Mouse (Mus musculus) MEL (cell line): ENCODE results near the gene Lmod1.

Source experiments
- CTCF ChIP-seq, 3 experiments: IDR thresholded peaks in 2 of 3; conservative IDR thresholded peaks in 1 of 3; 2 replicates each; pipeline ENCODE4 v1.5.1; 2011 to 2012; ENCODE audit warnings: low read length in 3 of 3, low read depth in 2 of 3, mild to moderate bottlenecking in 2 of 3, improper control_type of control experiment in 1 of 3, inconsistent platforms in 1 of 3, mixed read lengths in 1 of 3, moderate library complexity in 1 of 3; ENCODE audit not compliant: control insufficient read depth in 1 of 3, insufficient read depth in 1 of 3, poor library complexity in 1 of 3, severe bottlenecking in 1 of 3
- EP300 ChIP-seq, 2 experiments: IDR thresholded peaks; 2 replicates each; pipeline ENCODE4 v1.6.1; 2011; ENCODE audit warnings: improper control_type of control experiment in 2 of 2, low read length in 2 of 2, low read depth in 1 of 2, mild to moderate bottlenecking in 1 of 2
- GABPA ChIP-seq: IDR thresholded peaks from 2 replicates; pipeline ENCODE4 v1.6.1; 2012; ENCODE audit warnings: low read depth, mild to moderate bottlenecking, inconsistent platforms, low read length, improper control_type of control experiment, moderate library complexity
- HCFC1 ChIP-seq: IDR thresholded peaks from 2 replicates; pipeline ENCODE4 v1.6.1; 2012; ENCODE audit warnings: low read depth, mild to moderate bottlenecking, inconsistent platforms, low read length, improper control_type of control experiment, moderate library complexity
- KAT2A ChIP-seq: conservative IDR thresholded peaks from 2 replicates; pipeline ENCODE4 v1.6.1; 2012; ENCODE audit warnings: low read depth, low read length, improper control_type of control experiment, inconsistent platforms
- MAX ChIP-seq: IDR thresholded peaks from 2 replicates; pipeline ENCODE4 v1.6.1; 2011; ENCODE audit warnings: low read length, improper control_type of control experiment
- MYB ChIP-seq: IDR thresholded peaks from 2 replicates; pipeline ENCODE4 v1.6.1; 2011; ENCODE audit warnings: mild to moderate bottlenecking, low read depth, low read length, improper control_type of control experiment
- POLR2A ChIP-seq, 2 experiments: IDR thresholded peaks; 2 replicates each; pipeline ENCODE4 v1.6.1; 2011 to 2012; ENCODE audit warnings: low read length in 2 of 2, mild to moderate bottlenecking in 2 of 2, control low read depth in 1 of 2, improper control_type of control experiment in 1 of 2, low read depth in 1 of 2, moderate library complexity in 1 of 2; ENCODE audit not compliant: control insufficient read depth in 1 of 2, insufficient read depth in 1 of 2, poor library complexity in 1 of 2
- POLR2AphosphoS2 ChIP-seq: IDR thresholded peaks from 2 replicates; pipeline ENCODE4 v1.6.1; 2011; ENCODE audit warnings: low read length, improper control_type of control experiment
- UBTF ChIP-seq: IDR thresholded peaks from 2 replicates; pipeline ENCODE4 v1.6.1; 2012; ENCODE audit warnings: low read depth, mild to moderate bottlenecking, inconsistent platforms, low read length, improper control_type of control experiment, moderate library complexity, borderline replicate concordance; ENCODE audit not compliant: insufficient read depth
- USF1 ChIP-seq: IDR thresholded peaks from 2 replicates; pipeline ENCODE4 v1.6.1; 2014; ENCODE audit warnings: low read depth, mild to moderate bottlenecking, inconsistent platforms, low read length, improper control_type of control experiment, moderate library complexity

- TF ChIP-seq UBTF (no peak), MAX (no peak), GABPA (no peak), MYB (no peak), EP300 (IDR thresholded peaks at IDR 0.05; ENCODE audit: low read depth in 1 of 2, low read length in 2 of 2) (no peak), POLR2A (IDR thresholded peaks at IDR 0.05; ENCODE audit: control insufficient read depth in 1 of 2, insufficient read depth in 1 of 2, low read depth in 1 of 2, low read length in 2 of 2, poor library complexity in 1 of 2) (no peak), CTCF (IDR thresholded peaks at IDR 0.05 in 2 of 3, conservative IDR thresholded peaks at IDR 0.05 in 1 of 3; ENCODE audit: control insufficient read depth in 1 of 3, insufficient read depth in 1 of 3, low read depth in 2 of 3, low read length in 3 of 3, poor library complexity in 1 of 3, severe bottlenecking in 1 of 3) (no peak), USF1 (no peak), HCFC1 (no peak), KAT2A (no peak), POLR2AphosphoS2 (no peak)
Measured at GRCm38 (mm10) chr1:135374868-135375581, 50.4 kb downstream of the Lmod1 start, which contains the start of gene Shisa4.
